Mouse (Mus musculus) frontal cortex, adult 2 months (tissue): ENCODE measurements around the gene Hmox2. TPM values are rescaled to one million over a fixed set of nuclear protein-coding genes. Genes with fewer than 3 reads are reported as not detected.

Experiments
- DNase-seq, 2 experiments: peaks; one replicate each; pipeline ENCODE4 v3.0.0; 2022; ENCODE audit warnings: low spot score in 1 of 2; ENCODE audit errors: extremely low spot score in 1 of 2
- polyA plus RNA-seq: library from polyadenylated mRNA; depleted of rRNA; stranded (reverse); fragments of >200 nt; gene quantifications from 2 replicates; pipeline ENCODE4 v1.2.3, GENCODE M21; 2012; rRNA removed

Gene Hmox2
- polyA plus RNA-seq, 1 experiment, result 95.8 TPM

GRCm38 (mm10) chr16:4778940-4779339 lies 52.8 kb downstream of the Hmox2 start:
- DNase-seq, result no peak

DNA sequence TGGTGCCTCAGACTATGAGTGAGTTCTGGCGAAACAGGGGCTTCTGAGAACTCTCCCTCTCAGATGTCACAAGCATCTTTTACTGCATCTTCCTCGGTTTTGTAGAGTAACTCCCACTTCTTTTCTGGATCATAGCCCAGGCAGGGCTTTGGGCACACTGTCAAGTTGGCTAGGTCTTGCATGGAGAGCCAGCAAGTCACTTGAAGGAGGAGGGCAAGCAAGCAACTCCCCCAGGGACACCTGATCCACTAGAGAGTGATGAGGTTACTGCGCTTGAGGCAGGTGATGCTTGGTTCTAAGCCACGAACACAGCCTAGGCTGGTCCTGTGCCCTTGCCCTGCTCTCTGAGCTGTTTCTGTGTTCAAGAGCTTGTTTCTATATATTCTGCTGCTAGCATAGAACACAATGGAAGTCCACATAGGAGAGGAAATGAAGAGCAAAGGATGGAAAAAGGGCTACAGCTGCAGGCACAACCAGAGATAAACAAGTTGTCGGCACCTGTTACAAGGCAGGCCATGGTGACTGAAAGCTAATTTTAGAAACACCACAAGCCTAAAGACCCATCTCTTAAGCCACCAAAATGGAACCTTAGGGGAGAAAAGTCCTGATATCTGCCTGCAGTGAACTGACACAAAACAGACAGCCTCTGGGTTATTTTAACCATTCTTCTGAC lies 55.5 kb downstream of the Hmox2 start:
- DNase-seq, result peak; percentile 61 to 91

DNA sequence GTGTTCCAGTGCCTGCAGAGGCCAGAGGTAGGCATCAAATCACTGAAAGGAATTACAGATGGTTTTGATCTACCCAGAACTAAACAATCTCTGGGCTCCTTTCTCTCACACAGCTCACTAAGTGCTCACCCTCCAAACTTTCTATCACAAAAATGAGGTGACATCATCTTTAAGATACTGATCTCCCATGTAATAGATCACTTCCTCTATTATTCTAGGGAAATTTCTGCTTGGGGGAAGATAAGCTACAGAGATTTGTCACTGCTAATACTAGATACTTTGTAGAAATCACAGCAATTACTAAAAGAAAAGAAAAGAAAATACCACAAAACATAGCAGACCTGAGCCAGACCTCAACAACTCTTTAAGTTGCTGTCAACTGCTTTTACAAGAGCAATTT lies 56.4 kb downstream of the Hmox2 start:
- DNase-seq, result no peak

GRCm38 (mm10) chr16:4785706-4786105 lies 59.5 kb downstream of the Hmox2 start:
- no peak for DNase-seq

GRCm38 (mm10) chr16:4788176-4788575 lies 62.0 kb downstream of the Hmox2 start:
- DNase-seq, result no peak

DNA sequence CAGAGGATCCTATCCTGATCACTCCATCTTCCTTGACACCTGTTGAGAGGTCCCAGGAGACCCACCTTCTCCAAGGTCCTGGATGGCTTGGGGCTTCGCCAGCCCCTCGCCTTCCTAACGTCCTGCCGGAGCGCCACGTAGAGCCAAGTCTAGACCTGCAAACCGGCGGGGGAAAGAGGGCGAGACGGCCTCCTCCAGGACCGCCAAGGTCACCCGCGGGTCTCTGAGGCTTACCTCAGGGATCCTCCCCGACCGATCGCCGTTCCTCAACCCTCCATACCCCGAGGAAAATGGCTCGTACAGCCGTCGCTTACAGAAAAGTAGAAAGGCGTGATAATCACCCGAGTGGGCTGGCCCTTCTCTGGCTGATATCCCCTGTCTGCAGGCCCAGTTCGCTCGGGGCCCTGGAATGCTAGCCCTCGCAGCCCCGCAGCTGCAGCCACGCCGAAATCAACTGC lies 63.2 kb downstream of the Hmox2 start:
- DNase-seq, result no peak

DNA sequence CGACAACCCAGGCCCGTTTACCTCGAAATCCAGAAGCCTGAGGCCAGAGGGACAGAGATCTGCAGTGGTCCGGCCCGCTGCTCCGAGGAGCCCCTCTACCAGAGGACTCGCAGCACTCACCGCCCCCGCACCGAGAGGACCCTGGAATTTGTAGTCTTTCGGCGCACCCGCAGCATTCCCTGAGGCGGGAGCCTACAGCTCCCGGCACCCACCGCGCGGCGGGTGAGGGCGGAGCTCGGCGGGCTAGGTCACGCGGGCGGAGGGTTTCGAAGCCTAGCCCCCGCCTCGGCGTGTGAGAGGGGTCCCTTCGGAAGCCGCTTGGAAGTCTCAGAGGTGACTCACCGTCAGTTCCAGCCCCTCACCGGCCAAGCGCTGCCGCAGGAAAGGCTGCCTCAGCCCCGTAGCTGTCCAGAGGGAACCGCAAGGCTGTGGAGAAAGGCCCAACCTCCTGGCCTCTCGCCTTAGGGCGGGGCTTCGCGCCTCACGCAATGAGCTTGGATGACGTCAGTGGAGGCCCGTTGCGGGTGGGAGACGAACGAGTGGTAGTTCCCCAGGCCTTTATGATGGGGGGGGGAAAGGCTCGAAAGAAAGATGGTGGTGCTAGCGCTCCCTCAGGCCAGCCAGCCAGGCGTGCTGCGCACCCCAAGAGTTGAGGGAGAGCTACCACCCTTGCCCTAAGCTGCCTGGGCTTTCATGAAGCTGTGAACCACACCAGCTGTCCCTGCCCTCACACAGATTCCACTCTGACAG lies 63.8 kb downstream of the Hmox2 start, which contains the start of gene Cdip1:
Gene Cdip1, minus strand, starts transcription at position 483 of the 750 bp plus-strand sequence.
- peak; percentile 90 to 97 for DNase-seq

DNA sequence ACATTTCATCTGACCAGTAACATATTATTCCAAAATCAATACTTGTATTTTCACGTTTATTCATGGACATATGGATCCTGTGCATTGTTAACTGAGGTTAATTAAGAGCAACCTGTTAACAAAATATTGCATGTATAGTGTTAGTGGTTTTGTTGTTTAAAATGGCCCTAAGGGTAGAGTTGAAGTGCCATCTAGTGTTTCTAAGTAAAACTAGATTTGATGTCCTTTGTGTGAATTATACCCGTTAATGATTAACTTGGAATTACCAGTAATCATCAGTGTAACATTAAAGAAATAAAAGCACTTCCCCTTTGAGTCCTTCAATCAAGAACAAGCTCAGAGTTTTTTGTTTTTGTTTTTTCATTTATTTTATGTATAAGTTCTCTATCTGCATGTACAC lies 65.2 kb downstream of the Hmox2 start:
- no peak for DNase-seq

DNA sequence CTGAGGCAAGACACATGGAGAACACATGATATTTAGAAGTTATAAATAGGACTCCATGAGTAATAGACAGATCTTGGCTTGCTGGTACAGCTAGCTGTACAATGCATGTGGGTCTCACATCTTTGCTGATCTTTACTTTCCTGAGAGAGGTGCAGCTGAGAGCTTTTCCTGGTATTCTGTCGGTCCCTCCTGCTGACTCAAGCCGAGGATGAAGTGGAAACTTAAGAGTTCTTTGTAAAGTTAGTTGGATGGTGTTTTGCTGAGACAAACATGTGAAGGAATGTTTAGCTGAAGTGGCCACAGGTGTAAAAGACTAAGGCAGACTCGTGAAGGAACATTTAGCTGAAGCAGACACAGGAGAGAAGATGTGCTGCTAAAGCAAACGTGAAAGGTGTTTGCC lies 70.5 kb downstream of the Hmox2 start:
- DNase-seq, result no peak

Other genes starting within 250 kb of the Hmox2 start
- gene Srl, start 184.5 kb upstream of the Hmox2 start, polyA plus RNA-seq, result 7.7 and 8.1 TPM in 2 replicates
- gene Tfap4, start 166.5 kb upstream of the Hmox2 start, polyA plus RNA-seq, result 6.9 and 7.2 TPM in 2 replicates
- 17.9 and 19.1 TPM in 2 replicates for gene Glis2, start 131.6 kb upstream of the Hmox2 start, polyA plus RNA-seq
- gene Pam16, start 101.4 kb upstream of the Hmox2 start, polyA plus RNA-seq, result 95.5 and 119 TPM in 2 replicates
- gene Vasn, start 86.4 kb upstream of the Hmox2 start, polyA plus RNA-seq, result 5.9 and 6.9 TPM in 2 replicates
- 51.2 and 51.9 TPM in 2 replicates for gene Dnaja3, start 86.4 kb upstream of the Hmox2 start, polyA plus RNA-seq
- 100 and 112 TPM in 2 replicates for gene Coro7, start 46.6 kb upstream of the Hmox2 start, polyA plus RNA-seq
- gene Nmral1, start 7.0 kb upstream of the Hmox2 start, polyA plus RNA-seq, result 18.5 and 22.1 TPM in 2 replicates
- 187 TPM in 2 replicates for gene Cdip1, start 63.9 kb downstream of the Hmox2 start, polyA plus RNA-seq
- gene 4930562C15Rik, start 109.1 kb downstream of the Hmox2 start, polyA plus RNA-seq, result 0.08 TPM in 1 of 2 replicates, not detected in the other
- 51.3 and 66.1 TPM in 2 replicates for gene Ubald1, start 154.0 kb downstream of the Hmox2 start, polyA plus RNA-seq
- gene Mgrn1, start 159.9 kb downstream of the Hmox2 start, polyA plus RNA-seq, result 216 and 221 TPM in 2 replicates
- 84.5 and 94.6 TPM in 2 replicates for gene Nudt16l1, start 212.4 kb downstream of the Hmox2 start, polyA plus RNA-seq
- 102 and 107 TPM in 2 replicates for gene Anks3, start 237.8 kb downstream of the Hmox2 start, polyA plus RNA-seq